Mouse (Mus musculus): ENCODE results near the gene Timp2. TPM values are rescaled to one million over a fixed set of nuclear protein-coding genes. Genes with fewer than 3 reads are reported as not detected.
A peak's percentile ranks its signal among the peaks of the same experiment; 100 is the strongest.
"Not testable (repeated sequence)": the region's sequence is repeated elsewhere in the genome, so short reads cannot be mapped to it uniquely, and the experiment has no call there.

Timp2 gene
- total RNA-seq (2022) = 10 to 100 TPM; 41.0 to 82.5 (median 52.4) TPM

DNA sequence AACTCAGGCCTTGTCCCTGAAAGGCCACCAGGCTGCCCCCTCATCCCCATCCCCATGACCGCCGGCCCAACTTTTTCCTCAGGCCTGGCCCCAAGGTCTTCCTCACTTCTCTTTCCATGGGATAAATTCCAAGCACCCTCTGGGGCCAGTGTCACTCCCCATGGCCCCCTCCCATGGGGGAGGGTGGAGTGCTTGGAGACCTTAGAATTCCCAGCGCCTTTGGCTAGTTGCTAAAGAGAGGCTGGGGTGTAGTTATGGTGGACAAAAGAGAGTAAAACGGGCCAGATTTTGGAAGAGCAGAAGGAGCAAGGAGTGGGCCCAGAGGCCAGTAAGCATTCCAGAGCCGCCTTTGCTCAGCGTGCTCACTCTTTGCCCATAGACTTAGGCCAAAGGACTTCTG lies at the start of gene Timp2:
Gene Timp2 (minus strand): TSS at position 101 of the 400 bp plus-strand sequence.
- peak in 1 of 2 experiments; percentile 25 for DNase-seq (ENCODE audit: low spot score in 2 of 2)

DNA sequence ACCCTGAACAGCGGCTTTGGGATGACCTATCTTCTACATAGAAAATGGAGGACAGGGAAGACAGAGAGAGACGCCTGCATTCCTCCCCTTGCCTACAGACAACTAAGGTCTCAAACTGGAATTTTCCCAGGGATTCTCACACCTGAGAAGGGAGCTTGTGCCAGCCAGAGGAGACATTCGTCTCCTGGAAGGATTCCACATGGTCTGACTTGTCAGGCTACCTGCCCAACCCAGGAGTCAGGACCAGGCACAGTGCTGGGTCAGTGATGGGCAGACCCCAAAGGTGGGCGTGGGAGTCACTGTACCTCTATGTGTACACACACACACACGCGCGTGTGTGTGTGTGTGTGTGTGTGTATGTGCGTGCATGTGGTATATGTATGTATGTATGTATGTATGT lies 49.8 kb upstream of the Timp2 start:
- no peak for DNase-seq (ENCODE audit: low spot score in 2 of 2)

DNA sequence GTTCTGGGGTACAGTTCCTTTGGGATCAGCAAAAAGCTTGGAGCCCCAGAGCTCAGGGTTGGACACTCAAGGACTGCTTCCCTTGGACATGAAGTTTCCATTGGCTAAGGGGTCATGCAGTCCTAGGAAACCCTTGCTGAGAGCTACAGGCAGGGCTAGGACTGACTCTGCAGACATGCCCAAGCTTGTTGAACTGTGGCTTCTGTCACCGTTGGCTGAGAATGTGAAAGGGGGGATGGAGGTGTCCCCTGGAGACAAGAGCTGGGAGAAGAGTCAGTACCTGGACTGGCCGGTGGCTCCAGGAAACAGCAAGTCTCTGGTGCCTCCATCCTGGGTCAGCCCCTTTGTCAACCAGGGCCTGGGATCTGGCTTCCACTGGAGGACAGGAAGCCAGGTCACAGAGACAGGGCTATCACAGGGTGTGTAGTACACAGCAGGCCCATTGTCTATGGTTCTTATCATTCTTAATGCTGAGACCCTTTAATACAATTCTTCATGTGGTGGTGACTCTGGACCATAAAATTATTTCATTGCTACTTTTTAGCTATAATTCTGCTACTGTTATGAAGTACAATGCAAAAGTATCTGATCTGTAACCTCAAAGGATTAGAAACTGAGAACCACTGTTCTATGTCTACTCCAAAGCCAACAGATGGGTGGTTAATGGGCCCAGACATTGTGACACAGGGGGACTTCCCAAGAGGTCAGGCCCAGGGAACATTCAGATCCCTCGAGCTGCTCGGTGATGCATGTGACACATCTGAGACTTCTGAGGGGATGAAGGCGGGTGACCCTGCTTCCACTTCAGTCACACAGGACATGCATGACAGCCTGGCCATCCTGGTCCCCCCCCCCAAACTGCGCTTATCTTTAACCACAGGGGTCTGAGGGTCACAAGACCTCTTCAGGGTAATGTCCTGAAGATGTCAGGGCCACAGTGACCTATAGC lies 48.7 kb upstream of the Timp2 start:
- DNase-seq (ENCODE audit: low spot score in 2 of 2) = no peak

DNA sequence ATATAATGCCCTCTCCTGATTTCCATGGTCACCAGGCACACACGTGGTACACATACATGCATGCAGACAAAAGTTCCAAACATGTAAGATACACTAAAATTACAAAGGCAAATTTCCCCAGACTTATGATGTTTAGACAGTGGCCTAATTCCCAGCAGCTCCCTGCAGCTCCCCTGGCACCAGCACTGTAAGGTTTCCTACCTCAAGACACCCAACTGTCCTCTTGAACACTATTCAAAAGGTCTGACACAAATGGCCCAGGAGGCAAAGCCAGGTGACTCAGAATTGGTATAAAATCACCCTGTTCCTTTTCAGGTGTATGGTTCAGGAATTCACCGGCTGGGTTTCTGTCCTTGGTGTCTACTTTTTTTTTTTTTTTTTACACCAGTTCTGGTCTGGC lies 47.6 kb upstream of the Timp2 start:
- no peak for DNase-seq (ENCODE audit: low spot score in 2 of 2)

DNA sequence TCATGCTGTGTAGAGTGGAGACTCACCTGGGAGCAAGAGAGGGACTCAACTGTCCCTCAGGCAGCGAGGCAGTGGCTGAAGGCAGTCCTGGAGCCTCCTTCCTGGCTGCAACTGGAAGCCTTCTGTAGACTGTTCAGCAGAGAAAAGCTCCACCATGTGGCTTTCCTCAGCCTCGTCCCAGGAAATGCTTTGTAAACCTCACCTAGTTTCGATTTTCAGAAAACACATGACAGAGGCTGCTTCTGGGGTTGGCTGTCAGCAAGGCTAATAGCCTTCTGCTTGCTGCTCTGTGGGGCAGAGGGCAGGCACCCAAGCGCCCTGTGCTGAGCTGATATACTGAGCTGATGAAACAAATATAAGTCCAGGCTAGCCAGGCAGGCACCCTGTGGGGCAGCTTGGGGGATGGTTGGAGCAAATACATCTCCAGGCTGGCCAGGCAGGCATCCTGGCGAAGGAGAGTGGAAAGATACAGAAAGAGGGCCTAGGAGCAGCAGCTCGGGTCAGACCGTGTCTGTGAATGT lies 46.3 kb upstream of the Timp2 start, which contains the start of gene Lgals3bp:
Gene Lgals3bp (minus strand): TSS at position 333 of the 521 bp plus-strand sequence.
- peak; percentile 37 to 66 for DNase-seq (ENCODE audit: low spot score in 2 of 2)

DNA sequence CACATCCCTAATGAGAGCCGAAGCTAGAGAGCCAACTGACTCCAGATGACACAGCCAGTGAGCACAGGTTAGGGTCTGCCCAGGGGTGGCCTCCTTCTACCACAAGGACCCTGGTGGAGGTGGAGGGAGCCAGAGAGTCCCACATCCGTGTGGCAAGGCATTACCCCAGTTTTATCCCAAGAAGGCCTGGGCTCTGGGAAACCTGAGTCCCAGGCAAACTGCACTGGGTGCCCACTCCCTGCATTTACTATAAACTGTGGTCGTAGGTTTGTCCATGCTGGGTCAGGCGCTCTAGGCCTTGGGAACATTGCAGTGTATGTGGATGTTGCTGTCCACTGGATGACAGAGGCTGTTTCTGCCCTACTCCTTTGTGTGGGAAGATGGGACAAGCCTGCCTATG lies 45.7 kb upstream of the Timp2 start:
- no peak for DNase-seq (ENCODE audit: low spot score in 2 of 2)

DNA sequence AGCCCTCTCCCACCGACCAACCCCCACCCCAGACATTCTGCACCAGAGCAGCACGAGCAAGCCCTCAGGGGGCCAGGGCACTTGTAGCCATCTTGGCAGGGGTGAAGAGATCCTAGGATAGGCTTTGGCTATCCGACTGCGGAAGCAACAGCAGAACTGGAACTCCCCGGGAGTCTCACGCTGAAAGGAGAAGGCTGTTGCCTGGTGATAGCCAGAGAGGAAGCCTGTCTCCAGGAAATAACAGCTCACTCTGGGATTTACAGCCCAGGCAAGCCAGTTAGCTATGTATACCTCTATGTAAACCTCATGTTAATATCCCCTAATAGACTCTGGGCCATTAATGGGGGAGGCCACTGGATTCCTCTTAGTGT lies 45.0 kb upstream of the Timp2 start:
- DNase-seq (ENCODE audit: low spot score in 2 of 2) = no peak

GRCm38 (mm10) chr11:118399891-118400565 lies 44.5 kb upstream of the Timp2 start:
- DNase-seq (ENCODE audit: low spot score in 2 of 2) = no peak

GRCm38 (mm10) chr11:118397806-118398530 lies 42.4 kb upstream of the Timp2 start:
- no peak for DNase-seq (ENCODE audit: low spot score in 2 of 2)

GRCm38 (mm10) chr11:118394538-118394937 lies 39.0 kb upstream of the Timp2 start:
- DNase-seq (ENCODE audit: low spot score in 2 of 2) = no peak

GRCm38 (mm10) chr11:118393991-118394390 lies 38.5 kb upstream of the Timp2 start:
- DNase-seq (ENCODE audit: low spot score in 2 of 2) = no peak

DNA sequence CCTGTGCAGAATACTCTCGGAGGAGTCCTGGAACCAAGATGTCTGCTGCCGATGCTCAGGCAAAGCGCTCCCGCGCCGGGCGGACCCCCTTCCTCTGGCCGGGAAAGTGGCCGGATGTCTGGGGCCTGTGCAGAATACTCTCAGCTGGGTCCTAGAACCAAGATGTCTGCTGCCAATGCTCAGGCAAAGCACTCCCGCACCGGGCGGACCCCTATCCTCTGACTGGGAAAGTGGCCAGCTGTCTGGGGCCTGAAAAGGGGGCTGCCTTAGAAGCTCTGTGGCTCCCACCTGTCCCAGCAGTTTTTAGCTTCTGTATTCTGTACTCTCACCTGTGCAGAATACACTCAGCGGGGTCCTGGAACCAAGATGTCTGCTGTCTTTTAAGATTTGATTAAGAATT lies 32.3 kb upstream of the Timp2 start:
- DNase-seq (ENCODE audit: low spot score in 2 of 2) = not testable (repeated sequence)

DNA sequence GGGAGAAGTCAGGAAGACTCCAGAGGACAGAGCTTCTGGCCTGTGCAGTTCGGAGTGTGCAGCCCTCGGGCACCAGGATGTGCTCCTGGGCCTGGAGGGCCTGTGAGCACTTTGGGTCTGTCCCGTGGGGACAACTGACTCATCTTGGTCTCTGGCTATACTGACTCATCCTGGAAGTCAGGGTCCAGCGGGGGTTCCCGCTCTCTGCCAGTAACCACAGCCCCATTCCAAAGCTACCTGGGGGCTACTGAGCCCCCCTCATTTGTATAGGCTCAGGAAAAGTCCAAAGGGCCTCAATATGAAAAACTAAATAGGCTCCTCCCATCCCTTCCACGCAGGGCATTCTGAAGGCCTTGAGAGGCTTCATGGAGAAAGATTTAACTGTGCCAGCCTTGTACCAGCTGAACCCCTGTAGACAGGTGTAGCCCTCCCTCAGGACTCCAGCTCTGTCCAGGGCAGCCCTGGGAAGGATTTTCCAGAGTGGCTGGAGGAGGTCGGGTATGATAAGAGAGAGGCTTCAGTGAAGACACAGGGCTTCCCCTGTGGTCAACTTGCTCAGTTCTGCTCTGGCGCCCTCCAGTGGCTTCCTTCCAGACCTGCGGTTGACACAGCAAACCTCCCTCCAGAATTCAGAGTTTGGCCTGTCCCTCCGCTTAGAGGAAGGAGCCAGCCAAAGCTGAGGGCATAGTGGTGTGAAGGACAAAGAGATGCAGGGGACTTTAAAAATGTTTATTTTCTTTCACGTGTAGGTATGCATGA lies 23.9 kb upstream of the Timp2 start:
- peak; percentile 72 to 74 for DNase-seq (ENCODE audit: low spot score in 2 of 2)

DNA sequence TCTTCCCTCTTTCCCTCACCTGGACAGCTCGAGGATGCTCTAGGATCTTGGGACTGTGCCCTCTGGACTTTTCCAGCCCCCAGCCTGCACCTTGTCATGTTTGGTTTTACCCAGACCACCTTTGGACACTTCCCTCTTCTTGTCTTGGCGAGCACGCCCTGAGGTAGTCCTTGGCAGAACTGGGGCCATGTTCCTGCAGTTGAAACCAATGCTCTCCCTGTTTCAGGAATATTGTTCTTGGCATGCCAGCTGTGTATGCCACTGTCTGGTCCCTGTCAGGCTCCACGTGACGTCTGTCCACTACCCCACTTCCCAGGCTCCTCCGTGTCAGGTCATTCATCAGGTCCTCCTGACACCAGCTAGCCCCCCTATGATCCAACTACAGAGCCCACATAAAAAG lies 23.1 kb upstream of the Timp2 start:
- DNase-seq (ENCODE audit: low spot score in 2 of 2) = no peak

DNA sequence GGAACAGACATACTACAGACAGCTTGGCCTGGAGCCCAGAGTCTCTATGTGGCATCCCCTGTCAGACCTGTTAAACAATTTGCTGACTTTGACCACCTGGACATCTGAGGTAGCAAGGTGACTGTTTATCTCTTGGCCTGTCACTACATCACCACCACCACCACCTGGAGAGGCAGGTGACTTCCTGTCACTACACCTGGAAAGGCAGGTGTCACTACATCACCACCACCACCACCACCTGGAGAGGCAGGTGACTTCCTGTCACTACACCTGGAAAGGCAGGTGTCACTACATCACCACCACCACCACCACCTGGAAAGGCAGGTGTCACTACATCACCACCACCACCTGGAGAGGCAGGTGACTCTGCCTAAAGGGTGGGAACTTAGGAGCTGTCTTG lies 20.8 kb upstream of the Timp2 start:
- DNase-seq (ENCODE audit: low spot score in 2 of 2) = not testable (repeated sequence)

GRCm38 (mm10) chr11:118375881-118376280 lies 20.3 kb upstream of the Timp2 start:
- no peak for DNase-seq (ENCODE audit: low spot score in 2 of 2)

GRCm38 (mm10) chr11:118375461-118375860 lies 19.9 kb upstream of the Timp2 start:
- no peak for DNase-seq (ENCODE audit: low spot score in 2 of 2)

DNA sequence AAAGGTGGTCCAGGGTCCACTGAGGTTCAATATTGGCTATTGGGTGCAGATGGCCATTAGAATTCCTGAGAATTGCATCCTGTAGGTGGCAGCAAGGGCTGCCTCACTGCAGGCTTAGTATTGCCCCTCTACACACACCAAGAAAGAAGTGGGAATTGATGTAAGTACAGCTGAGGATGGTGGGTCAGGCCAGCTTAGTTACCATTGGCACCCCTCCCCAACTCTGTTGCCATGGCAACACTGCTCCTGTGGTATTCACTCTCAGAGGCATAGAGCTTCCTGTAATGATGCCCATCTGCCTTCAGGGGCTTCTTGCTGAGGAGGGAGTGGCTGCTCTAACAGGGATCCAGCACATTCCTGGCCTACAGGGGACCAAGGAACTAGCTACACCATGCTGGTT lies 19.5 kb upstream of the Timp2 start:
- no peak for DNase-seq (ENCODE audit: low spot score in 2 of 2)

- DNase-seq (ENCODE audit: low spot score in 2 of 2) = no peak
Measured at GRCm38 (mm10) chr11:118374506-118374905, 19.0 kb upstream of the Timp2 start.

- no peak for DNase-seq (ENCODE audit: low spot score in 2 of 2)
Measured at GRCm38 (mm10) chr11:118372641-118373040, 17.1 kb upstream of the Timp2 start.

- DNase-seq (ENCODE audit: low spot score in 2 of 2) = no peak
Measured at GRCm38 (mm10) chr11:118371876-118372275, 16.3 kb upstream of the Timp2 start.
